Mouse (Mus musculus): Measurements from ENCODE around the gene Gmip.

Gene Gmip

GRCm38 (mm10) chr8:69804537-69804936, 3.9 kb upstream of the Gmip start:
- DNase-seq (ENCODE audit: low spot score): no peak

- DNase-seq (ENCODE audit: low spot score): no peak
Observed at GRCm38 (mm10) chr8:69805086-69805485, 3.4 kb upstream of the Gmip start.

GRCm38 (mm10) chr8:69805491-69805890, 3.0 kb upstream of the Gmip start:
- DNase-seq (ENCODE audit: low spot score): no peak

GRCm38 (mm10) chr8:69807236-69807635, 1.2 kb upstream of the Gmip start:
- DNase-seq (ENCODE audit: low spot score): no peak

GRCm38 (mm10) chr8:69808864-69809403, 455 bp downstream of the Gmip start:
- peak; percentile 42 for DNase-seq (ENCODE audit: low spot score)

- no peak for DNase-seq (ENCODE audit: low spot score)
Observed at GRCm38 (mm10) chr8:69809820-69810219, 1.3 kb downstream of the Gmip start.

- DNase-seq (ENCODE audit: low spot score): no peak
Observed at GRCm38 (mm10) chr8:69814881-69815280, 6.4 kb downstream of the Gmip start.

- no peak for DNase-seq (ENCODE audit: low spot score)
Observed at GRCm38 (mm10) chr8:69815396-69815795, 6.9 kb downstream of the Gmip start.

GRCm38 (mm10) chr8:69820466-69820865, 12.0 kb downstream of the Gmip start:
- no peak for DNase-seq (ENCODE audit: low spot score)

GRCm38 (mm10) chr8:69821971-69822385, 13.5 kb downstream of the Gmip start:
- peak; percentile 84 for DNase-seq (ENCODE audit: low spot score)

GRCm38 (mm10) chr8:69822386-69823191, 14.1 kb downstream of the Gmip start, which contains the start of gene Lpar2:
TSS of gene Lpar2 (plus strand) at chr8:69822429.
- peak; percentile 92 for DNase-seq (ENCODE audit: low spot score)

- no peak for DNase-seq (ENCODE audit: low spot score)
Observed at GRCm38 (mm10) chr8:69826371-69826770, 17.9 kb downstream of the Gmip start.

- DNase-seq (ENCODE audit: low spot score): peak; percentile 97
Observed at GRCm38 (mm10) chr8:69832298-69832853, 23.9 kb downstream of the Gmip start, which contains the start of gene Pbx4. TSS of gene Pbx4 (plus strand) at chr8:69832491.

- DNase-seq (ENCODE audit: low spot score): no peak
Observed at GRCm38 (mm10) chr8:69837057-69837682, 28.7 kb downstream of the Gmip start.

GRCm38 (mm10) chr8:69847167-69848065, 38.9 kb downstream of the Gmip start:
- no peak for DNase-seq (ENCODE audit: low spot score)

- DNase-seq (ENCODE audit: low spot score): no peak
Observed at GRCm38 (mm10) chr8:69848951-69849350, 40.5 kb downstream of the Gmip start.

- peak; percentile 27 for DNase-seq (ENCODE audit: low spot score)
Observed at GRCm38 (mm10) chr8:69849899-69850298, 41.4 kb downstream of the Gmip start.

- no peak for DNase-seq (ENCODE audit: low spot score)
Observed at GRCm38 (mm10) chr8:69850926-69851506, 42.5 kb downstream of the Gmip start.

- DNase-seq (ENCODE audit: low spot score): no peak
Observed at GRCm38 (mm10) chr8:69853869-69854268, 45.4 kb downstream of the Gmip start.

GRCm38 (mm10) chr8:69860807-69861206, 52.3 kb downstream of the Gmip start:
- peak; percentile 45 for DNase-seq (ENCODE audit: low spot score)

GRCm38 (mm10) chr8:69861251-69861650, 52.8 kb downstream of the Gmip start:
- DNase-seq (ENCODE audit: low spot score): no peak

All from embryo, embryonic 10 days (tissue).